Mouse (Mus musculus) lung, embryonic 15.5 days (tissue): ENCODE results near the gene Ccdc9. TPM values are rescaled to one million over a fixed set of nuclear protein-coding genes. Genes with fewer than 3 reads are reported as not detected.
"Not testable (repeated sequence)": the region's sequence is repeated elsewhere in the genome, so short reads cannot be mapped to it uniquely, and the experiment has no call there.

Source experiments
- ATAC-seq: fragments of 200-750 bp; cut with Nextera tagmentation; 2 replicates; pipeline ENCODE4 v1.8.0; 2017; ENCODE audit warnings: moderate number of reproducible peaks, borderline replicate concordance; ENCODE audit not compliant: low FRiP score, low TSS enrichment; ENCODE audit errors: extremely low read depth
- H3K27ac ChIP-seq: fragments of 300-500 bp; sonication (generic); 2 replicates; pipeline ENCODE4 v1.5.1; 2015; ENCODE audit warnings: moderate library complexity, mild to moderate bottlenecking, inconsistent platforms
- H3K27me3 ChIP-seq: fragments of 300-500 bp; sonication (generic); 2 replicates; pipeline ENCODE4 v1.6.1; 2015; ENCODE audit warnings: inconsistent platforms
- H3K36me3 ChIP-seq: fragments of 300-500 bp; sonication (generic); 2 replicates; pipeline ENCODE4 v1.6.1; 2015; ENCODE audit warnings: inconsistent platforms
- H3K4me1 ChIP-seq: fragments of 300-500 bp; sonication (generic); 2 replicates; pipeline ENCODE4 v1.6.1; 2015; ENCODE audit warnings: inconsistent platforms
- H3K4me2 ChIP-seq: fragments of 300-500 bp; sonication (generic); 2 replicates; pipeline ENCODE4 v1.6.1; 2015; ENCODE audit warnings: inconsistent platforms, mild to moderate bottlenecking, moderate library complexity
- H3K4me3 ChIP-seq: fragments of 300-500 bp; sonication (generic); 2 replicates; pipeline ENCODE4 v1.5.1; 2015; ENCODE audit warnings: mild to moderate bottlenecking, inconsistent platforms
- H3K9ac ChIP-seq: fragments of 300-500 bp; sonication (generic); 2 replicates; pipeline ENCODE4 v1.6.1; 2015; ENCODE audit warnings: inconsistent platforms
- H3K9me3 ChIP-seq: fragments of 300-500 bp; sonication (generic); 2 replicates; pipeline ENCODE4 v1.6.1; 2016; ENCODE audit warnings: inconsistent platforms
- WGBS: fragments of 180-500 bp; shearing (Covaris S2); methylation state at CpG from one replicate; pipeline ENCODE4 v1.1.7; 2015; 5-methylcytosine and 5-hydroxymethylcytosine counted together
- polyA plus RNA-seq: library from polyadenylated mRNA; unstranded; fragments of >200 nt; fragmentation: Nextera tagmentation; extraction: Ambion mirVana; gene quantifications from 2 replicates; pipeline ENCODE4 v1.2.1, GENCODE M21; 2015

Gene Ccdc9
- polyA plus RNA-seq, 1 experiment from 2014 or later, result 23.0 TPM

GRCm38 (mm10) chr7:16312672-16313311, 26.2 kb upstream of the Ccdc9 start:
- Histone ChIP-seq H3K9me3 (no peaks in the 10 kb centered on the region), H3K27me3 (peaks cover 12% of the 10 kb centered on the region), H3K4me3 (peak overlapping the region; percentile 64), H3K9ac (peak overlapping the region; percentile 87), H3K27ac (peak overlapping the region; percentile 97), H3K36me3 (no peaks in the 10 kb centered on the region), H3K4me2 (peak overlapping the region; percentile 99), H3K4me1 (peaks cover 63% of the 10 kb centered on the region)
- peak; percentile 13; the same call in 1 of the 2 replicates for ATAC-seq
- under 1% methylated on average over 12 of the region's 12 CpGs for WGBS

DNA sequence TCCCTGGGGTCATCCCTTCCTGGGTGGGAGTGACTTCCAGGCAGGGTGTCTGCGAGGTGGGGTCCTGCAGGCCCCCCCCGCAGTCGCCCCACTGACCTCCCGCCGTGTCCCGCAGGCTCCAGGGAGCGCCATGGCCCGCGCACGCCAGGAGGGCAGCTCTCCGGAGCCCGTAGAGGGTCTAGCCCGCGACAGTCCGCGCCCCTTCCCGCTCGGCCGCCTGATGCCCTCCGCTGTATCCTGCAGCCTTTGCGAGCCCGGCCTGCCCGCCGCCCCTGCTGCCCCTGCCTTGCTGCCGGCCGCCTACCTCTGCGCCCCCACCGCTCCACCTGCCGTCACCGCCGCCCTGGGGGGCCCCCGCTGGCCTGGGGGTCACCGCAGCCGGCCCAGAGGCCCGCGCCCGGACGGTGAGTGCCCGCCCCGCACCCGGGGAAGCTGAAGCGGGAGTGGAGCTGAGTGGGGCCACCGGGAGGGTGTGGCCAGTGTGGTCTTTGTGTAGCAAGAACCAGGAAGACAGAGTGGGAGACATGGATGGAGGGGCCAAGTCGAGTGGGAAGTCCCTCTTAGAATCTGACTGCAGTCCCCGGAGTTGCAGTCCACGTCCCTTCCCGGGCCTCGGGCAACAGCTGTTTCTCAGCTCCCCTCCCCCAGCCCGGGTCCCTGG, 25.5 kb upstream of the Ccdc9 start:
- H3K9ac ChIP-seq, result peak overlapping the region; percentile 87
- peaks cover 12% of the 10 kb centered on the region for H3K27me3 ChIP-seq
- H3K4me2 ChIP-seq, result peak overlapping the region; percentile 99
- H3K27ac ChIP-seq, result peak overlapping the region; percentile 97
- no peaks in the 10 kb centered on the region for H3K36me3 ChIP-seq
- WGBS, result under 1% methylated on average over 32 of the region's 49 CpGs
- peak; percentile 4; the same call in 1 of the 2 replicates for ATAC-seq
- H3K9me3 ChIP-seq, result no peaks in the 10 kb centered on the region
- H3K4me3 ChIP-seq, result peak overlapping the region; percentile 64
- H3K4me1 ChIP-seq, result peaks cover 63% of the 10 kb centered on the region

GRCm38 (mm10) chr7:16311453-16312004, 24.9 kb upstream of the Ccdc9 start:
- Histone ChIP-seq H3K27ac (peak overlapping the region; percentile 97), H3K9ac (peak overlapping the region; percentile 87), H3K9me3 (no peaks in the 10 kb centered on the region), H3K4me3 (peak overlapping the region; percentile 64), H3K36me3 (no peaks in the 10 kb centered on the region), H3K4me2 (peak overlapping the region; percentile 99), H3K27me3 (peaks cover 12% of the 10 kb centered on the region), H3K4me1 (peaks cover 63% of the 10 kb centered on the region)
- WGBS, result 0% methylated on average over 14 of the region's 14 CpGs
- no peak for ATAC-seq

- under 1% methylated on average over 31 of the region's 31 CpGs for WGBS
- ATAC-seq, result no peak
Observed at GRCm38 (mm10) chr7:16310521-16311452, 24.2 kb upstream of the Ccdc9 start.

DNA sequence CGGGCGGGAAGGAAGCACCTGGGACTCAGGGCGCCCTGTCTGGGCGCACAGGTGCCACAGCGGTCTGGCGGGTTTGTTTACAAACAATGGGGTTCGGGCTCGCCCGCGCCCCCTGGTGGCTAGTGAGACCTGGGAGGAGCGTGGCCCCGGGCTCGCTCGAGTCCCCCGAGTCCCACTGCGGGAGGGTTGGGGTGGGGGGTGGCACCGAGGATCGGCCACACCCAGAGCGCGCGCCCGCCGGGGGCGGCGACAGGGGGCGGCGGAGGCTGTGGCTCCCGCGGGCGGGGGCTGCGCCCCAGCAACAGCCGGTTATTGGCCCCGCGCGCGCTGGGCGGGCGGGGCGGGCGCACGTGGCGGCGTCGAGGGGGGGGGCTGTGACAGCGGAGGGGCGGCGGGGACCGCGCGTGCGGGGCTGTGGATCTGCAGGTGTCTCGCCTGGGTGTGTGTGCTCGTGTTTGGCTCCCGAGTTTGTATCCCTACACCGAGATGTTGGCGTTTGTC, 23.5 kb upstream of the Ccdc9 start:
- under 1% methylated on average over 47 of the region's 56 CpGs for WGBS
- Histone ChIP-seq H3K4me2 (peak overlapping the region; percentile 99), H3K4me1 (peaks cover 59% of the 10 kb centered on the region)

More at GRCm38 (mm10) chr7:16310521-16311452, 24.2 kb upstream of the Ccdc9 start:
- Histone ChIP-seq H3K4me1 (peaks cover 63% of the 10 kb centered on the region), H3K9ac (peak overlapping the region; percentile 51), H3K27me3 (peaks cover 12% of the 10 kb centered on the region), H3K4me2 (peak overlapping the region; percentile 99), H3K9me3 (no peaks in the 10 kb centered on the region), H3K4me3 (peak overlapping the region; percentile 64), H3K36me3 (no peaks in the 10 kb centered on the region), H3K27ac (peak overlapping the region; percentile 44)

DNA sequence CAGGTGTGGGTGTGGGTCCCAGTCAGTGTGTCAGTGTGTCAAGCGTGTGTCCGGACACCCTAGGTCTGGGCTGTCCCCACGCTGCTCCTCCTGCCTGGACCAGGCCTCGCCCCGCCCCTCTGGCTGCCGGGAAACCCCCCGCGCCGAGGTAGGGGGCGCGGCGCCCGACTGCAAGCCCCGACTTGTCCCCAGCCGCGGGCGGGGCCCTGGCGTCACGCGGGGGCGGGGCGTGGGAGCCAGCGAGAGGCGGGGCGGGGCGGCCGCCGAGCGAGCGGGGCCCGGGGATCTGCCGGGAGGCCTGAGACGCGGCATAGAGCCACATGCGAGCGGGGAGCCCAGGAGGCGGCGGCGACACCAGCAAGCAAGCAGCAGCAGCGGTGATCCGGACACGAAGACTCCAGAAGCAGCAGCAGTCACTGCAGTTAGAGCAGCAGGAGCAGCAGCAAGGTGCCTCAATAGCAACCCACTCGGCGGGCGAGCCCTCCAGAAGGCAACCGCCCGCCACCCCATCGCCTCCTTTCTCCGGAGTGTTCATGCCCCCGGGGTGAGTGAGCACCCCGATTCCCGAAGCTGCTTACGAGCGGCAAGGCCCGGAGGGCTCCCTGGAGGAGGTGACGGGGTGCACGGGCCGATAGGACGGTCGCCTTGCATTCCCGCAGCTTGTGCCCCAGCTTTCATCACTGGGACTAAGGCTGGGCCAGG, 22.9 kb upstream of the Ccdc9 start:
- under 1% methylated on average over 59 of the region's 61 CpGs for WGBS
- H3K27me3 ChIP-seq, result peaks cover 12% of the 10 kb centered on the region
- peak overlapping the region; percentile 64 for H3K4me3 ChIP-seq
- no peaks in the 10 kb centered on the region for H3K9me3 ChIP-seq
- peaks cover 56% of the 10 kb centered on the region for H3K4me1 ChIP-seq
- H3K9ac ChIP-seq, result peak overlapping the region; percentile 51
- peak; percentile 44; the same call in 1 of the 2 replicates for ATAC-seq
- peak overlapping the region; percentile 99 for H3K4me2 ChIP-seq
- peak overlapping the region; percentile 48 for H3K27ac ChIP-seq
- no peaks in the 10 kb centered on the region for H3K36me3 ChIP-seq

More for the DNA sequence above, 23.5 kb upstream of the Ccdc9 start:
- Histone ChIP-seq H3K27ac (peak overlapping the region; percentile 48), H3K9me3 (no peaks in the 10 kb centered on the region), H3K4me3 (peak overlapping the region; percentile 64), H3K27me3 (peaks cover 12% of the 10 kb centered on the region), H3K9ac (peak overlapping the region; percentile 51), H3K36me3 (no peaks in the 10 kb centered on the region)
- peak; percentile 19; the same call in 1 of the 2 replicates for ATAC-seq

- peaks cover 12% of the 10 kb centered on the region for H3K27me3 ChIP-seq
- peak overlapping the region; percentile 99 for H3K4me2 ChIP-seq
- H3K9ac ChIP-seq, result peak overlapping the region; percentile 51
- H3K4me1 ChIP-seq, result peaks cover 51% of the 10 kb centered on the region
- H3K9me3 ChIP-seq, result no peaks in the 10 kb centered on the region
- H3K4me3 ChIP-seq, result peak overlapping the region; percentile 64
- no peak for ATAC-seq
- H3K27ac ChIP-seq, result peak overlapping the region; percentile 48
- no peaks in the 10 kb centered on the region for H3K36me3 ChIP-seq
- WGBS, result 23% methylated on average over 16 of the region's 16 CpGs
Observed at GRCm38 (mm10) chr7:16308555-16309317, 22.1 kb upstream of the Ccdc9 start.

DNA sequence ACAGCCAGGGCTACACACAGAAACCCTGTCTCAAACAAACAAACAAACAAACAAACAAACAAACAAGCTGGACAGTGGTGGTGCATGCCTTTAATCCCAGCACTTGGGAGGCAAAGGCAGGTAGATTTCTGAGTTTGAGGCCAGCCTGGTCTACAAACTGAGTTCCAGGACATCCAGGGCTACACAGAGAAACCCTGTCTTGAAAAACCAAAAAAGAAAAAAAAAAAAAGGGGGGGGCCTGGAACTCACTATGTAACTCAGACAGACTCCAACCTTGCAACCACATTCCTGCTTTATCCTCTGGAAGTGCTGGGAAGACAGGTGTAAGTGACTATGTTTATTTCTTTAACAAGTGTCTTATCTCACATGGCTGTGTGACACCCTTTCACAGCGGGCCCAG, 21.5 kb upstream of the Ccdc9 start, which contains the start of gene Bbc3:
Bbc3 (plus strand) TSS at position 301 of the 400 bp plus-strand sequence.
- WGBS, result 12% methylated on average over 1 of the region's 1 CpGs
- not testable (repeated sequence) for ATAC-seq, H3K9me3 ChIP-seq, H3K36me3 ChIP-seq
- H3K4me1 ChIP-seq, result peaks cover 46% of the 10 kb centered on the region
- peak within 1 kb of the TSS; percentile 48 for H3K27ac ChIP-seq
- H3K27me3 ChIP-seq, result peaks cover 12% of the 10 kb centered on the region
- peak within 1 kb of the TSS; percentile 51 for H3K9ac ChIP-seq
- peak within 1 kb of the TSS; percentile 64 for H3K4me3 ChIP-seq
- H3K4me2 ChIP-seq, result peak within 1 kb of the TSS; percentile 99

DNA sequence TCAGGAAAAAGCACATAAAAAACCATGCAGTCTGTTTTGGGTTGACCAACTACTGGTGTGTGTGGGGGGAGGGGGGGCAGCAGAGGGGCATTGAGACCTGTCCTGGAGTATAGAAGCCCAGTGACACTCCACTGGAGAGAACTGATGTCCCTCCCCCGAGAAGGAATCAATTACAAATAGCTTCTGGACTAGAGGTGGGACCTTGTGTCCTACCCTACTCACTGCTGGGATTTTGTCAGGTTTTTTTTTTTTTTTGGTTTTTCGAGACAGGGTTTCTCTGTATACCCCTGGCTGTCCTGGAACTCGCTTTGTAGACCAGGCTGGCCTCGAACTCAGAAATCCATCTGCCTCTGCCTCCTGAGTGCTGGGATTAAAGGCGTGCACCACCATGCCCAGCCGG, 20.5 kb upstream of the Ccdc9 start:
- not testable (repeated sequence) for H3K4me2 ChIP-seq, H3K27ac ChIP-seq, H3K36me3 ChIP-seq, ATAC-seq, H3K9ac ChIP-seq, H3K9me3 ChIP-seq, H3K4me3 ChIP-seq
- Histone ChIP-seq H3K4me1 (peaks cover 36% of the 10 kb centered on the region), H3K27me3 (peaks cover 12% of the 10 kb centered on the region)
- WGBS, result 76% methylated on average over 6 of the region's 6 CpGs

DNA sequence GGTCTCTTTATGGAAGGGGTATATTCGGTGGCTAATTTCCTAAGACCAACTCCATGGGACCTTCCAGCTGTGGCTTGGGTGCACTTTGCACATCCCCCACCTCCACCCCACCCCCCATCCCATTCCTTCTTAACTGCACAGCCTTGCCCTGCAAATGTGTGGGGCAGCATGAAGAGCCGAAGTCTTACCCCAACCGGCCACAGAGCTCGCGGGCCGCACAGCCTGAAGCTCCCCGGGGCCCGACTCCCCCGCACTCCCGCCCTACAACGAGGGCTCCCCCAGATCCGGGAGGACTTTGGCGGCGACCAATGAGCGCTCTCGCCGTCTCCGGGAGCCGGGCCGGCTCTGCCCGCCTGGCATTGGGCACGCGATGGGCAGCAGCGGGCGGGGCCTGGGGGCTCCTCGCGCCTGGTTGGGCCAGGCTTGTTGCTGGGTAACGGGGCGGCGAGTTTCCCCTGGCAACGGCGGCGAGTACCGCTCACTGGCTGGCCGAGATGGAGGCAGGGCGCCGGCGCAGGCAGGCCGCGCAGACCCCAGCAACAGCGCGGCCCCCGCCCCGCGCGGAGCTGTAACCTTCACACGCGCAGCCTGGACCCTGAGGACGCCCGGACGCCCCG, 12.9 kb upstream of the Ccdc9 start:
- no peaks in the 10 kb centered on the region for H3K9me3 ChIP-seq
- H3K4me1 ChIP-seq, result peaks cover 31% of the 10 kb centered on the region
- H3K4me2 ChIP-seq, result peak overlapping the region; percentile 67
- peak overlapping the region; percentile 35 for H3K4me3 ChIP-seq
- H3K9ac ChIP-seq, result no peak overlapping the region
- peak; percentile 67 for ATAC-seq
- no peaks in the 10 kb centered on the region for H3K27me3 ChIP-seq
- H3K36me3 ChIP-seq, result no peaks in the 10 kb centered on the region
- H3K27ac ChIP-seq, result no peak overlapping the region
- under 1% methylated on average over 52 of the region's 52 CpGs for WGBS
